In genomic region chr12:38386991-38387390, GRCm38 (mm10) we compare ENCODE assay signal across 11 mouse cellular contexts.
DNase-seq lines count a peak whose midpoint lies in the region; ATAC-seq and TF ChIP-seq lines count a peak whose summit lies in the region.
"Had no signal": no experiment of that assay in that cellular context is flagged by ENCODE, and none has a peak within 500 bp of the region (broad histone marks: within the 10 kb centered on the region; RNA-seq: fewer than 3 reads in every experiment).

No protein-coding gene starts in this region.

- H3K27ac ChIP-seq in lung, embryonic 14.5 days (ENCODE audit: low read depth) = 0 out of 2 replicates have a peak overlapping the region, but pooled peaks have one; percentile 63
- H3K27ac ChIP-seq in lung, postnatal 0 days (ENCODE audit: low read length) = no peak overlapping the region
- H3K27ac ChIP-seq: hindbrain, embryonic 14.5 days; midbrain, embryonic 12.5 days had no signal

- peak; percentile 32 for DNase-seq in lung, embryonic 14.5 days
- DNase-seq in lung, postnatal 0 days (ENCODE audit: low spot score) = no peak
- DNase-seq in cerebellum, adult 8-10 months = peak; percentile 51
- DNase-seq in layer of hippocampus, adult 18-20 months (ENCODE audit: low spot score in 2 of 2) = peak; percentile 69 to 89
- DNase-seq in lung, postnatal 25 days (ENCODE audit: low spot score) = peak; percentile 1
- DNase-seq in ovary, postnatal 14 days (ENCODE audit: low spot score) = no peak
- DNase-seq: embryo, embryonic 11 days; kidney, postnatal 14 days had no signal

- H3K4me2 ChIP-seq in lung, embryonic 14.5 days = no peak overlapping the region
- H3K4me2 ChIP-seq in lung, postnatal 0 days (replicated peaks; ENCODE audit: low read depth, low read length) = no peak overlapping the region
- H3K4me2 ChIP-seq: hindbrain, embryonic 14.5 days; midbrain, embryonic 12.5 days had no signal

- TF ChIP-seq CTCF in lung, embryonic 14.5 days (IDR thresholded peaks at IDR 0.05; ENCODE audit: low read depth) = no peak
- TF ChIP-seq CTCF in lung, postnatal 0 days (IDR thresholded peaks at IDR 0.05) = no peak

- no peaks in the 10 kb centered on the region for H3K27me3 ChIP-seq in lung, embryonic 14.5 days (ENCODE audit: insufficient read depth, low read length)
- H3K27me3 ChIP-seq in lung, postnatal 0 days (replicated peaks; ENCODE audit: insufficient read depth, low read length) = no peaks in the 10 kb centered on the region
- H3K27me3 ChIP-seq: midbrain, embryonic 12.5 days had no signal

- no peak for ATAC-seq in lung, embryonic 14.5 days (ENCODE audit: insufficient read depth)
- ATAC-seq in lung, postnatal 0 days = no peak
- no peak for ATAC-seq in erythroblast, adult 5-6 weeks (replicated peaks; ENCODE audit: low FRiP score, poor library complexity, severe bottlenecking)

- 44% methylated on average over 1 of the region's 1 CpGs for WGBS in lung, embryonic 14.5 days
- WGBS in lung, postnatal 0 days = 53% methylated on average over 1 of the region's 1 CpGs

- no peak overlapping the region for H3K9ac ChIP-seq in lung, embryonic 14.5 days
- H3K9ac ChIP-seq in lung, postnatal 0 days (replicated peaks; ENCODE audit: low read depth) = no peak overlapping the region
- H3K9ac ChIP-seq: hindbrain, embryonic 14.5 days; midbrain, embryonic 12.5 days had no signal

- H3K9me3 ChIP-seq in lung, embryonic 14.5 days (ENCODE audit: low read depth, low read length) = no peaks in the 10 kb centered on the region
- no peaks in the 10 kb centered on the region for H3K9me3 ChIP-seq in lung, postnatal 0 days (ENCODE audit: low read length)
- H3K9me3 ChIP-seq: midbrain, embryonic 12.5 days had no signal

- no peak for TF ChIP-seq EP300 in lung, postnatal 0 days (IDR thresholded peaks at IDR 0.05)

- no peak overlapping the region for H3K4me3 ChIP-seq in lung, embryonic 14.5 days (ENCODE audit: low read depth, low read length)
- no peak overlapping the region for H3K4me3 ChIP-seq in lung, postnatal 0 days (ENCODE audit: low read depth, low read length)
- H3K4me3 ChIP-seq: midbrain, embryonic 12.5 days had no signal

- H3K36me3 ChIP-seq in lung, embryonic 14.5 days (ENCODE audit: insufficient read depth) = no peaks in the 10 kb centered on the region
- H3K36me3 ChIP-seq in lung, postnatal 0 days (ENCODE audit: insufficient read depth, low read length) = no peaks in the 10 kb centered on the region
- H3K36me3 ChIP-seq: midbrain, embryonic 12.5 days had no signal

- 0 out of 2 replicates have a peak, but pooled peaks cover 4% of the 10 kb centered on the region for H3K4me1 ChIP-seq in lung, embryonic 14.5 days (ENCODE audit: insufficient read depth)
- no peaks in the 10 kb centered on the region for H3K4me1 ChIP-seq in lung, postnatal 0 days (ENCODE audit: insufficient read depth, low read depth, low read length)
- H3K4me1 ChIP-seq: midbrain, embryonic 12.5 days had no signal

Comparison
In these comparisons a context has a peak if more than half of its experiments do, and no peak if none do; other contexts are left out.
1. DNase-seq: peak in lung, embryonic 14.5 days (single experiment), cerebellum, adult 8-10 months (single experiment), layer of hippocampus, adult 18-20 months (2 of 2) and lung, postnatal 25 days (single experiment); none in lung, postnatal 0 days (single experiment) and ovary, postnatal 14 days (single experiment).